Mouse (Mus musculus) brain, embryonic 14.5 days (tissue): Measurements from ENCODE around the gene Phf1. TPM values are rescaled to one million over a fixed set of nuclear protein-coding genes. Genes with fewer than 3 reads are reported as not detected.

Experiments used
- DNase-seq: peaks from one replicate; pipeline ENCODE4 v3.0.0-alpha.2; 2011; ENCODE audit warnings: low read depth
- CTCF ChIP-seq: fragments of 200-500 bp; IDR thresholded peaks from 2 replicates; pipeline ENCODE4 v1.5.1; 2012; ENCODE audit warnings: inconsistent platforms, mild to moderate bottlenecking, moderate library complexity, borderline replicate concordance; ENCODE audit not compliant: insufficient read depth, insufficient read length; ENCODE audit errors: extremely low read depth
- POLR2A ChIP-seq: fragments of 200-500 bp; IDR thresholded peaks from 2 replicates; pipeline ENCODE4 v1.6.1; 2012; ENCODE audit warnings: mild to moderate bottlenecking, inconsistent platforms, borderline replicate concordance; ENCODE audit not compliant: poor library complexity, insufficient read depth, insufficient read length, severe bottlenecking; ENCODE audit errors: extremely low read depth
- polyA plus RNA-seq: library from polyadenylated mRNA; depleted of rRNA; stranded (reverse); fragments of >200 nt; gene quantifications from 2 replicates; pipeline ENCODE4 v1.2.3, GENCODE M21; 2012

Gene Phf1
- polyA plus RNA-seq, 1 experiment = 50.0 TPM

- no peak for TF ChIP-seq POLR2A
- no peak for TF ChIP-seq CTCF
- DNase-seq = no peak
Measured at GRCm38 (mm10) chr17:26957872-26958271, 25.0 kb downstream of the Phf1 start.

- TF ChIP-seq POLR2A = no peak
- TF ChIP-seq CTCF = no peak
Measured at GRCm38 (mm10) chr17:26958880-26959279, 26.0 kb downstream of the Phf1 start.

GRCm38 (mm10) chr17:26959815-26960214 is 27.0 kb downstream of the Phf1 start:
- DNase-seq = no peak
- no peak for TF ChIP-seq CTCF
- no peak for TF ChIP-seq POLR2A

More at GRCm38 (mm10) chr17:26958880-26959279, 26.0 kb downstream of the Phf1 start:
- DNase-seq = no peak

GRCm38 (mm10) chr17:26961572-26962240 is 28.9 kb downstream of the Phf1 start:
- DNase-seq = no peak
- TF ChIP-seq CTCF (no peak), POLR2A (no peak)

- no peak for TF ChIP-seq POLR2A
- TF ChIP-seq CTCF = no peak
- no peak for DNase-seq
Measured at GRCm38 (mm10) chr17:26966993-26967392, 34.1 kb downstream of the Phf1 start.

- TF ChIP-seq POLR2A = no peak
- no peak for TF ChIP-seq CTCF
- DNase-seq = no peak
Measured at GRCm38 (mm10) chr17:26967477-26967876, 34.6 kb downstream of the Phf1 start.

GRCm38 (mm10) chr17:26968200-26968611 is 35.4 kb downstream of the Phf1 start:
- DNase-seq = no peak
- TF ChIP-seq POLR2A = no peak
- TF ChIP-seq CTCF = no peak

- TF ChIP-seq CTCF (no peak), POLR2A (no peak)
Measured at GRCm38 (mm10) chr17:26969257-26969656, 36.4 kb downstream of the Phf1 start.

GRCm38 (mm10) chr17:26970221-26970620 is 37.4 kb downstream of the Phf1 start:
- DNase-seq = no peak
- TF ChIP-seq POLR2A (no peak), CTCF (no peak)

More at GRCm38 (mm10) chr17:26969257-26969656, 36.4 kb downstream of the Phf1 start:
- DNase-seq = no peak

GRCm38 (mm10) chr17:26971247-26971905 is 38.5 kb downstream of the Phf1 start:
- TF ChIP-seq CTCF (no peak), POLR2A (no peak)
- no peak for DNase-seq

- TF ChIP-seq CTCF = no peak
- no peak for TF ChIP-seq POLR2A
- no peak for DNase-seq
Measured at GRCm38 (mm10) chr17:26972107-26972506, 39.3 kb downstream of the Phf1 start.
